Mouse (Mus musculus) kidney, adult 2 months (tissue): ENCODE results near the gene Armc6. TPM values are rescaled to one million over a fixed set of nuclear protein-coding genes. Genes with fewer than 3 reads are reported as not detected.
"Not testable (repeated sequence)": the region's sequence is repeated elsewhere in the genome, so short reads cannot be mapped to it uniquely, and the experiment has no call there.

ENCODE experiments used
- DNase-seq: peaks from one replicate; pipeline ENCODE4 v3.0.0; 2021
- H3K27ac ChIP-seq: fragments of 200-500 bp; 2 replicates; pipeline ENCODE4 v1.5.1; 2012; ENCODE audit warnings: low read depth, low read length, control low read depth, inconsistent platforms; ENCODE audit not compliant: insufficient read depth
- H3K27me3 ChIP-seq: fragments of 200-500 bp; replicated peaks from 2 replicates; pipeline ENCODE4 v1.6.1; 2012; ENCODE audit warnings: mild to moderate bottlenecking, moderate library complexity, low read length, inconsistent platforms; ENCODE audit not compliant: control insufficient read depth, insufficient read depth
- H3K36me3 ChIP-seq: fragments of 200-500 bp; 2 replicates; pipeline ENCODE4 v1.6.1; 2012; ENCODE audit warnings: mild to moderate bottlenecking, moderate library complexity, low read length, inconsistent platforms; ENCODE audit not compliant: control insufficient read depth, insufficient read depth
- H3K4me1 ChIP-seq: fragments of 200-500 bp; 2 replicates; pipeline ENCODE4 v1.6.1; 2011; ENCODE audit warnings: low read length; ENCODE audit not compliant: control insufficient read depth, insufficient read depth
- H3K4me3 ChIP-seq: fragments of 200-500 bp; 2 replicates; pipeline ENCODE4 v1.5.1; 2011; ENCODE audit warnings: mild to moderate bottlenecking, low read depth, low read length, control low read depth; ENCODE audit not compliant: insufficient read depth
- CTCF ChIP-seq: fragments of 200-500 bp; conservative IDR thresholded peaks from 2 replicates; pipeline ENCODE4 v1.5.1; 2011; ENCODE audit warnings: low read depth, mild to moderate bottlenecking, control low read depth, low read length, moderate library complexity, mixed read lengths; ENCODE audit not compliant: insufficient read depth, insufficient read length
- POLR2A ChIP-seq: fragments of 200-500 bp; IDR thresholded peaks from one replicate; pipeline ENCODE4 v1.6.1; 2011; ENCODE audit warnings: low read depth, low read length, control low read depth
- WGBS: fragments of 180-500 bp; shearing (Covaris S2); methylation state at CpG from one replicate; pipeline ENCODE4 v1.1.7; 2018; 5-methylcytosine and 5-hydroxymethylcytosine counted together
- polyA plus RNA-seq: library from polyadenylated mRNA; depleted of rRNA; stranded (reverse); fragments of >200 nt; gene quantifications from 2 replicates; pipeline ENCODE4 v1.2.3, GENCODE M21; 2012

Armc6 gene
- polyA plus RNA-seq, 1 experiment = 14.2 TPM

GRCm38 (mm10) chr8:70217441-70217840 is 16.8 kb downstream of the Armc6 start:
- Histone ChIP-seq H3K27ac (peak overlapping the region; percentile 98), H3K36me3 (no peaks in the 10 kb centered on the region), H3K27me3 (no peaks in the 10 kb centered on the region), H3K4me3 (no peak overlapping the region), H3K4me1 (peaks cover 50% of the 10 kb centered on the region)
- peak; percentile 92 for DNase-seq
- no peak for TF ChIP-seq CTCF
- TF ChIP-seq POLR2A = no peak

- Histone ChIP-seq H3K4me1 (peaks cover 50% of the 10 kb centered on the region), H3K4me3 (no peak overlapping the region), H3K27ac (peak overlapping the region; percentile 98), H3K27me3 (no peaks in the 10 kb centered on the region), H3K36me3 (no peaks in the 10 kb centered on the region)
- WGBS = 20% methylated on average over 1 of the region's 1 CpGs
- TF ChIP-seq CTCF = no peak
- TF ChIP-seq POLR2A = no peak
- peak; percentile 94 for DNase-seq
These were observed 17.7 kb downstream of the Armc6 start for GRCm38 (mm10) chr8:70216566-70216965.

GRCm38 (mm10) chr8:70216161-70216560 is 18.1 kb downstream of the Armc6 start:
- H3K27ac ChIP-seq = not testable (repeated sequence)
- peaks cover 50% of the 10 kb centered on the region for H3K4me1 ChIP-seq
- WGBS = 70% methylated on average over 3 of the region's 3 CpGs

GRCm38 (mm10) chr8:70215092-70215491 is 19.2 kb downstream of the Armc6 start:
- H3K4me1 ChIP-seq = peaks cover 44% of the 10 kb centered on the region; the same call in 1 of the 2 replicates
- H3K36me3 ChIP-seq = no peaks in the 10 kb centered on the region
- WGBS = 80% methylated on average over 5 of the region's 5 CpGs
- H3K27ac ChIP-seq = no peak overlapping the region
- H3K4me3 ChIP-seq = no peak overlapping the region
- no peak for DNase-seq
- H3K27me3 ChIP-seq = no peaks in the 10 kb centered on the region
- no peak for TF ChIP-seq CTCF
- no peak for TF ChIP-seq POLR2A

More at GRCm38 (mm10) chr8:70216161-70216560, 18.1 kb downstream of the Armc6 start:
- not testable (repeated sequence) for H3K4me3 ChIP-seq, H3K36me3 ChIP-seq, H3K27me3 ChIP-seq, DNase-seq

- Histone ChIP-seq H3K4me1 (peaks cover 40% of the 10 kb centered on the region; the same call in 1 of the 2 replicates), H3K27ac (0 out of 2 replicates have a peak overlapping the region, but pooled peaks have one; percentile 21), H3K4me3 (no peak overlapping the region), H3K27me3 (no peaks in the 10 kb centered on the region), H3K36me3 (no peaks in the 10 kb centered on the region)
- DNase-seq = no peak
- TF ChIP-seq POLR2A = no peak
- 67% methylated on average over 3 of the region's 3 CpGs for WGBS
These were observed 19.9 kb downstream of the Armc6 start for GRCm38 (mm10) chr8:70214411-70214810.

GRCm38 (mm10) chr8:70212112-70213055 is 21.9 kb downstream of the Armc6 start, which contains the start of gene Slc25a42:
Gene Slc25a42 (minus strand): TSS chr8:70212305.
- under 1% methylated on average over 66 of the region's 66 CpGs for WGBS
- Histone ChIP-seq H3K27ac (peak within 1 kb of the TSS; percentile 83), H3K4me3 (peak within 1 kb of the TSS; percentile 68), H3K4me1 (peaks cover 29% of the 10 kb centered on the region; the same call in 1 of the 2 replicates), H3K27me3 (no peaks in the 10 kb centered on the region), H3K36me3 (no peaks in the 10 kb centered on the region)
- no peak for TF ChIP-seq CTCF
- TF ChIP-seq POLR2A = peak; percentile 83
- DNase-seq = peak; percentile 100

- WGBS = 1% methylated on average over 31 of the region's 31 CpGs
- peak overlapping the region; percentile 57 for H3K27ac ChIP-seq
- H3K36me3 ChIP-seq = no peaks in the 10 kb centered on the region
- peak; percentile 42 for DNase-seq
- H3K4me1 ChIP-seq = peaks cover 22% of the 10 kb centered on the region; the same call in 1 of the 2 replicates
- peak overlapping the region; percentile 68 for H3K4me3 ChIP-seq
- H3K27me3 ChIP-seq = no peaks in the 10 kb centered on the region
- no peak for TF ChIP-seq CTCF
These were observed 22.5 kb downstream of the Armc6 start for GRCm38 (mm10) chr8:70211726-70212111.
